Mouse (Mus musculus): ENCODE results near the gene Txlna. TPM values are rescaled to one million over a fixed set of nuclear protein-coding genes. Genes with fewer than 3 reads are reported as not detected.

Gene Txlna
- total RNA-seq (2021) = 10 to 100 TPM; 23.9 to 32.0 TPM

GRCm38 (mm10) chr4:129640638-129641467 is at the start of gene Txlna:
Gene Txlna (minus strand): TSS chr4:129641065.
- intact Hi-C loops (cut with DNase I) = loop anchor here (1.0 kb wide), 1 partner anchor 17 kb away; no protein-coding TSS in a partner anchor
- peak; percentile 95 to 96 for DNase-seq

DNA sequence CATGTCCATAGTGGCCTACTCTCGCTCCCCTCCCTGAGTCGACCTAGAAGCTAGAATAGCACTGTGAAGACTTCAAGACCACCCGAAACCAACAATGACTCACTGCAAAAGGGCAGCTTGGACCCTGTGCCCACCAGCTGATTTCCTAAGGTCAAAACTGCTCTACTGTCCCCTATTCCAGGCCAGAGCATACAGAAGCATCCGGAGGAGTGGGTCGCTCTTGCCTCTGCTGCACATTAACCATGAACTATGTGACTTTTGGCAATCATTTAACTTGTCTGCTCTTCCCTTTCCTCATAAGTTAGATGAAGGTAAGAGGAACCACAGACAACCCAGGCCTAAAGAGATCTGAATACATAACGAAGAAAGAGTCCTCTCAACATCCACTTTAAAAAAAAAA is 43.7 kb upstream of the Txlna start:
- intact Hi-C loops (cut with DNase I) = no loop called here
- no peak for DNase-seq

DNA sequence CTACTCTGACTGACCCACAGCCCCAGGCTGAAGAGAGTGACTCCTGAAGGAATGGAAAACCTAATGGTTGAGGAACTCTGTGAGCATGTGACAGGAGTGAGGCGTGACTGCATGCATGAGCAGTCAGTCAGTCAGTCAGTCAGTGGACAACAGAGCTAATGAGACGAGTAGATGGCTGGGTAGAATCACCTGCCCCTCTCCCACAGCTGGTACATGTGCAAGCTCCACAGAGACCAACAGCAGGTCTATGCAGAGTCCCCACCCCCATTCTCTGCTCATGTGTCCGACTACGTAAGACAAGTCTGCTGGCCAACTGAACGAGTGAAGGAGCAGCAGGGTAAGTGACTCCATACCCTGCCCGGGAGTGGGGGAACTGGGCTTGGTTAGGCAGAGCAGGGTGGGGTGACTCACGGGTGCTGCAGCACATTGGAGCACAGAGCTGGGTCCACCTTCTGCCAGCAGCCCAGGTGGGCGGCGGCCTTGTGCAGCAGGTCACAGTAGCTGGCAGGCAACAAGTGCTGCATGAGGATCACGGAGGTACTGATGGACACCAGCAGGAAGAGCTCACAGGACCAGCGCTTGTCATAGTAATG is 43.1 kb upstream of the Txlna start:
- intact Hi-C loops (cut with DNase I) = no loop called here
- no peak for DNase-seq

DNA sequence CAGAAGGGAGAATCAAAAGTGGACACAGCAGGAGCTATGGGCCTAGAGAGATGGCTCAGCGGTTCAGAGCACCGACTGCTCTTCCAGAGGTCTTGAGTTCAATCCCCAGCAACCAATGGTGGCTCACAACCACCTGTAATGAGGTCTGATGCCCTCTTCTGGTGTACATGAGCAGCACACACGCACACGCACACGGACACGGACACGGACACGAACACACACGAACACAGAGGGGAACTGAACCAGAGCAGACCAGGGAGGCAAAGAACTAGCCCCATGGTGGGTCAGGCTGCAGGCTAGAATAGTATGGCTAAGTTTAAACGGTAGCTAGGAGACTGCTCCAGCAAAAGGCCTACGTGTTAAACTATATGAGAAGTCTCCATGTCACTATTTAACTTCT is 41.0 kb upstream of the Txlna start:
- no peak for DNase-seq
- intact Hi-C loops (cut with DNase I) = no loop called here

DNA sequence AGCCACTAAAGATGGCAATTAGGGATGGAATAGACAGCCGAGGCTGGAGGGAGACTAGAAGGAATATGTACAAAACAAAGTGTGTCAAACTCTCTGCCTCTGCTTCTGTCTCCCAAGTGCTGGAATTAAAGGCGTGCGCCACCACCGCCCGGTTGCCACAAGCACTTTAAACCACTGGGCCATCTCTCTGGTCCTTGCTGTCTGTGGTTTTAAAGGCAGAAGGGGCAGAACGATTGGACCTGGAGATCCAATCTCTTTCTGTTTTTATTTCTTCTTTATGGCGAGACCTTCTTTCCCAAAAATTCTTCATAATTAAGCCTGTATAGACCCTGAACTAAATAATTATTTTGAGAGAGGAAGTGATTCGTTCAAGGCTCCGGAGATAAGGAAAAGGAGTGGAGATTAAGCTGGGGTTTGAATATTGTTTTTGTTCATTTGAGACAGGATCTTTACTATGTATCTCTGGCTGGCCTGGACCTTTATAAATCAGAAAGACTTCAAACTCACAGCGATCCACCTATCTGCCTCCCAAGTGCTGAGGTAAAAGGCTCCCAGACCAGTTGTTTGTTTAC is 32.1 kb upstream of the Txlna start:
- intact Hi-C loops (cut with DNase I) = loop anchor here (1.0 kb wide), 1 partner anchor 23 kb away; the partner anchor contains the start of gene Tmem39b
- no peak for DNase-seq

GRCm38 (mm10) chr4:129672083-129672877 is 31.4 kb upstream of the Txlna start, which contains the start of gene Kpna6:
Gene Kpna6 (minus strand): TSS chr4:129672767.
- intact Hi-C loops (cut with DNase I) = loop anchor here (1.0 kb wide), 1 partner anchor 24 kb away; the partner anchor contains the start of gene Tmem39b
- DNase-seq = peak; percentile 94 to 95

DNA sequence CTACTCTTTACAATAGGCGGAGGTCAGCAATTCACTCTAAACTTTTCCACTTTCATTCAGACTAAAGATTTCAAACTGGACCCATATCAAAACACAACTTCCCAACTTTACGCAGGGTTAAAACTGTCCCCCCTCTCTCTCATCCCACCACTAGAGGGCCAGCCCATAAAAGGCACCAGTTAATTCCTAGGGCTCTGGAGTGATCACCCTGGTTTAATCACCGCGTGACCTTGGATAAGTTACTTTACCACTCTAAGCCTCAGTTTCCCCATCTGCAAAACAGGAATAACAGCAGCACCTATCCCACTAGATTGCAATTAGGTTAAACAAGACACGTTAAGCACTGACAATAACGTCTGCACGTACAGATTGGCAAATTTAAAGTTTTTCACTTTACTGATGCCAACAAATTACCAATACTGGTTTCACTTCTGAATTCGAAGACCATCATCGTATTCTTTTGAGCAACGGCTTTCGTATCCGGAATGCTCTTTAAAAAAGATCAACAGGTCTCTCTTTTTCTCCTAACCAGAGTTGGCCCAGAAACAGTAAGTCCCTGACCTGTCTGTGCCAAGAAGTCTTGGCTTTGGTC is 30.7 kb upstream of the Txlna start:
- peak; percentile 50 to 56 for DNase-seq
- intact Hi-C loops (cut with DNase I) = loop anchor here (1.0 kb wide), 1 partner anchor 25 kb away; the partner anchor contains the start of gene Tmem39b

DNA sequence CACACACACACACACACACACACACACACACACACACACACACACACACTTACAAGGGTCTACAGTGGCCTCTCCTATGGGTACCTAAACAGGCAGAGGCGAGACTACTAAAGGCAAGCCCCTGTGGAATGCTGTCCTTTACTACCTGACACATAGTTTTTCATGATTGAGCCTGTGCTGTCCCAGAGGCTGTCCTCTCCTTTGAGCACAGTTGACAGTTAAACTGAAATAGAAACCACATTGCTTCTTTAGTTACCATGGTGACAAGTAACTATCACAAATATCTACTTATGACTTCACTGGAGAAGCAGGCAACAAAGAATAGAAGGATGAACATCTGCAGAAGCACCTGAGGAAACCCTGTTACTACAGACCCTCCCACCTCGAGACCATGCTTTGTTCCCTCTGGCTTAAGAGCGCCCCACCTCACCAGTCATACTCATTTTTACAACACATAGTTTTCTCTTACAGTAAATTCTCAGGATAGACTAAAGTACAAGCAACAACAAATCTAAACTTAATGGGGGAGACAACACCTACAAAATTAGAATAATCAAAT is 21.5 kb upstream of the Txlna start:
- no peak for DNase-seq
- intact Hi-C loops (cut with DNase I) = no loop called here

DNA sequence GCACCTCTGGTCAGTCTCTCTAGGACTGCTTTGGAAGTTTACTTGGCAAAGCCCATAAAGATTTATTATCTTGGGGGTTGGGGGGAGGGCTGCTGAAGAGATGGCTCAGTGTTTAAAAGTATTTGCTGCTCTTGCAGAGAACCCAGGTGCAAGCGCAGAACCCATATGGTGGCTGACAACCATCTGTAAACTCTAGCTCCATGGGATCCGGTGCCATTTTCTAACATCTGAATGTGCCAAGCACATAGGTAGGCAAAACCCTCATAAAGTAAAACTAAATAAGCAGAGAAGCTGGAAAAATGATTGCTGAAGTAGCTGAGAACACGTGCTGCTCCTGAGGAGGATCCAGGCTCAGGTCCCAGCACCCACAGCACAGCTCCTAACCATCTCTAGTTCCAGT is 20.7 kb upstream of the Txlna start:
- DNase-seq = no peak
- intact Hi-C loops (cut with DNase I) = no loop called here

DNA sequence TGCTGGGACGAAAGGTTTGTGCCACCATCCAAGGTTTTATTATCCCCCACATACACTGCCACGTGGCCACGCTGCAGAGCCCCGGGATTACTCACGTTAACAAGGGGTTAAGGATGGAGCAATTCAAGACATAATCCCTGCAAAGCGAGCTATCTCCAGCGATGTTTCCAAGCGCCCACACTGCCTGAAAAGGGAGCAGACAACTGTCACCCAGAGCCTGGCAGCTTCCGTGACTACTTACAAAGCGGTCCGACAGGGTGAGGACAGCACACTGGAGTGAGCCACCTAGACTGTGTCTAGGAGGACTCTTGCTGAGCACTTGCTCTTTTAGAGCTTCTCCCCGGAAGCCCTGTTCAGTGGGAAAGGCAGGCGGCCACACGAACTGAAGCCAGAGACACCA is 13.9 kb upstream of the Txlna start:
- DNase-seq = no peak
- intact Hi-C loops (cut with DNase I) = no loop called here

DNA sequence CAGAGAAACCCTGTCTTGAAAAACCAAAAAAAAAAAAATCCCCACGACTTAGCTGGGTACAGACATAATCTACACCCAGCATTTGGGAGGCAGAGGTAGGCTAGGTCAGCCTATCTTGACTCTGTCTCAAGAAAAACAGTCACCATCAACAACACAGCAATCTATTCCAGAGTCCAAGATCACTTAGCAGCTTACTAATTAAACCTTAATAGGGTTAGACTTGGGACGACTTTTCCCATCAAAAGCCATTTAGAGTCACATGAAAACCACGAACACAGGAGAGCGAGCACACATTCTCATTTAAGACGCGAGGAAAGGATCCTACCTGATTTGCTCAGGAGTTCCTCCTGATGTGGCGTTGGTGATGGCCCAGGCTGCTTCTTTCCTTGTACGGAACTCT is 9.5 kb upstream of the Txlna start:
- DNase-seq = no peak
- intact Hi-C loops (cut with DNase I) = no loop called here

GRCm38 (mm10) chr4:129648656-129649055 is 7.8 kb upstream of the Txlna start:
- intact Hi-C loops (cut with DNase I) = no loop called here
- no peak for DNase-seq

GRCm38 (mm10) chr4:129645204-129645603 is 4.3 kb upstream of the Txlna start:
- intact Hi-C loops (cut with DNase I) = no loop called here
- no peak for DNase-seq

DNA sequence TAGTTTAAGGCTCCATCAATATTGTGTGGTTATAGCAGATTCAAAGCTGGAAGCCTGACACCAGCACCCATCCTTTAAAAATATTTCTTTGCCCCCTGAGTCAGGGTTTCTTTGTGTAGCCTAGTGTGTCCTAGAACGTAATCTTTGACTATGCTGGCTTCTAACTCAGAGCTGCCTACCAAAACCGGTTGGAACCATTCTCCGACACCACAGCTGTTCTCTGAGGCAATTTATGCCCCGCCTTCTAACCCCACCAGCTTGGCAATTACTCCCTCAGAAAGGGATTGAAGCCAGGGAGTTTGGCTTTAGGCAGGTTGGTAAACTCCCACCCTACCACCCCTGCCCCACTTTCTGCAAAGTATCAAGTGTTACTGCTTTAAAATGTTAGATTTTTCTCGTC is 891 bp upstream of the Txlna start:
- DNase-seq = no peak
- intact Hi-C loops (cut with DNase I) = no loop called here

DNA sequence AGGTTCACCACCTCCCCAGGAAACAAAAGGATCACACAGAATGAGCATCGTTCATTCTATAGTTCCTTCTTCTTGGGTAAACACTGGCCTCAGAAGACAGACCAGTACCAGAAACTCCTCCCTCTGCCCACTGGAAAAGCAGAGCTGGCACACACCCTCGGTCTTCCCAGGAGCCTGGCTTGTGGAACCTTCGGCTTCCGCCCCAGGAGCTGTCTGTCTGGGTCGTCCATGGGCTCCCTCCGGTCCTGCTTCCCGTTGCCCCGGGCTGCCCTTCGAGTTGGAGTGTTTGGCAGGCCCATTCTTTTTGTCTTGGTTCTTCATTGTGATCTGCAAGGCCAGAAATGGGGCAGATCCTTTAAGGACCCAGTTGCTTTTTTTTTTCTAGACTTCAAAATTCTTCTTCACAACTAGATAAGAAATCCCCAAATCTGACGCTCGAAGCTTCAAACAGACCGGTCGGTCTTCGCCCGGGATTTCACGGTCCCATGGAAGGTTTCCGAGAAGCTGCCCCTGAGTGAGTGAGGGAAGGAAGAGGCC is 696 bp downstream of the Txlna start:
- intact Hi-C loops (cut with DNase I) = loop anchor here (1.0 kb wide), 1 partner anchor 16 kb away; no protein-coding TSS in a partner anchor
- DNase-seq = peak in 1 of 2 experiments; percentile 39

DNA sequence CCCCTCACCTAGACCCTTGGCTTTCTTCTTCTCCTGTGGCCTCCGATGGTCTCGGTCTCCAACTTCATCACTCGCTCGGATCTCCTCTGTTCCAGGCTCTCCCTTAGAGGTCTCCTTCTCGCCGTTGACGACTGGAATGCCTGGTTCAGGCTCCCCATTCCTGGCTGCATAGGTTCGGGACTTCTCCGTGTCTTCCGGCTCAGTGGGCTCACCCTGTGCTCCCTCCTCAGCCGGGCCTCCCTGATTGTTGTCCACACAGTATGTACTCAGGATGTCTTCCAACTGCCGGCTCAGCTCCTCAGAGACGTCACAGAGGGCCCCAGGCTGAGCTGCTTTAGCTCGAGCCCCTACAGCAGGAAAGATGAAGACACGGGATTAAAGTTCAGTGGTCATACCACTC is 1.6 kb downstream of the Txlna start:
- intact Hi-C loops (cut with DNase I) = no loop called here
- DNase-seq = no peak

GRCm38 (mm10) chr4:129633852-129634251 is 7.0 kb downstream of the Txlna start:
- intact Hi-C loops (cut with DNase I) = no loop called here

GRCm38 (mm10) chr4:129631867-129632266 is 9.0 kb downstream of the Txlna start:
- no peak for DNase-seq
- intact Hi-C loops (cut with DNase I) = no loop called here

More at GRCm38 (mm10) chr4:129633852-129634251, 7.0 kb downstream of the Txlna start:
- no peak for DNase-seq

- intact Hi-C loops (cut with DNase I) = no loop called here
- peak in 1 of 2 experiments; percentile 44 for DNase-seq
Measured at GRCm38 (mm10) chr4:129630944-129631343, 9.9 kb downstream of the Txlna start.

DNA sequence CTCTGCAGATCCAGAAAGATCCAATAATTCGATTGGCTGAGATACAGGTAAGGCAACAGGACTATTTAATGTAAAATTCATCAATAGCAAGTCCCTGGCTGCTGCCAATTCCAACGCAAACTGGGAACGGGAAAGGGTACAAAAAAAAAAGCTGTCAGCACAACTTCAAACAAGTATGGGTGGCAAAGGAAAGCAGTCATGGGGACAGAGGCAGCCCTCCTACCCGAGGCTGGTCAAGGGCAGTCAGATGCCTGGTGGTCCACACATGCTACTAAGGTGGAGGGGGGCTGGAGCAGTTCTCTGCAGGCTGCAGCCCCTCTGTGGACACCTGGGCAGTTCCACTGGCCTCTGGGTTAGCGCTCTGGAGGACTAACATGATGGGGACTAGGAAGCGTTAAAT is 14.8 kb downstream of the Txlna start:
- intact Hi-C loops (cut with DNase I) = no loop called here
- DNase-seq = no peak
